Mouse (Mus musculus) small intestine, adult 2 months (tissue): ENCODE results near the gene Pnpla3.

Experiments
- CTCF ChIP-seq: fragments of 200-500 bp; IDR thresholded peaks from 2 replicates; pipeline ENCODE4 v1.5.1; 2012; ENCODE audit warnings: low read depth, mild to moderate bottlenecking, control low read depth, inconsistent platforms, low read length, moderate library complexity, mixed read lengths; ENCODE audit not compliant: insufficient replicate concordance, insufficient read length; ENCODE audit errors: extremely low read depth
- POLR2A ChIP-seq: fragments of 200-500 bp; IDR thresholded peaks from 2 replicates; pipeline ENCODE4 v1.6.1; 2012; ENCODE audit warnings: low read depth, mild to moderate bottlenecking, control low read depth, inconsistent platforms, low read length, moderate library complexity

DNA sequence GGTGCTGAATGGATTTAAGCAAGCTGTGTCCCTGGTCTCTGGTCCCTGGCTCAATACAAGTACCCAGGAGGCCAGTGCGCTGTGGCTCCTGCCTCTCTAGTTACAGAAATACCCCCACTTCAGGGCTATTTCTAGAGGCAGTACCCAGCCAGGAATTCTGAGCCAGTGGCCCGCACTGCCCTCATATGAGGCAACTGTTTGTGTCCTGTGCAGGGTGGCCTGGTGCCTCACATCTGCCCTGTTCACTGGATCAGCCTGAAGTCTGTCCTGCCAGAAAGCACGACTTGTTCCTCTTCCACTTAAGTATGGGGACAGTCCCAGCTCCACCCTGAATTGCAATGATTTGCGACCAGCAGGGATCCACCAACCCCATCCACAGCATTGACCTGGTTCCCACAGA, 34.2 kb upstream of the Pnpla3 start:
- TF ChIP-seq POLR2A = no peak
- TF ChIP-seq CTCF = no peak
